Mouse (Mus musculus) adrenal gland, postnatal 25 days (tissue): ENCODE results near the gene 9530077C05Rik. TPM values are rescaled to one million over a fixed set of nuclear protein-coding genes. Genes with fewer than 3 reads are reported as not detected.
"Not testable (repeated sequence)": the region's sequence is repeated elsewhere in the genome, so short reads cannot be mapped to it uniquely, and the experiment has no call there.

ENCODE experiments used
- DNase-seq: peaks from one replicate; pipeline ENCODE4 v3.0.0; 2021; ENCODE audit warnings: mixed read lengths
- long read RNA-seq: library from polyadenylated mRNA; stranded (forward); transcript quantifications from one replicate; pipeline ENCODE4 v2.0.0, GENCODE M21; 2021
- total RNA-seq: library from RNA; stranded (reverse); gene quantifications from 2 replicates; pipeline ENCODE4 v1.2.3, GENCODE M21; 2021

The 9530077C05Rik gene
- total RNA-seq = 6.6 and 7.2 TPM in 2 replicates
- long read RNA-seq, partial matches to known transcripts = 1 of 13 reads
- long read RNA-seq, other reads (novel, unspliced or antisense) = 8 of 13 reads

GRCm38 (mm10) chr9:22411002-22411857, at the start of gene 9530077C05Rik:
9530077C05Rik (plus strand) TSS chr9:22411513.
- peak; percentile 92 for DNase-seq

- DNase-seq = no peak
These were observed 45.1 kb upstream of the 9530077C05Rik start for GRCm38 (mm10) chr9:22366221-22366620.

- peak; percentile 44 for DNase-seq
These were observed 44.7 kb upstream of the 9530077C05Rik start for GRCm38 (mm10) chr9:22366621-22367020.

- no peak for DNase-seq
These were observed 43.3 kb upstream of the 9530077C05Rik start for GRCm38 (mm10) chr9:22368030-22368429.

GRCm38 (mm10) chr9:22372760-22373159, 38.6 kb upstream of the 9530077C05Rik start:
- no peak for DNase-seq

GRCm38 (mm10) chr9:22376086-22376485, 35.2 kb upstream of the 9530077C05Rik start:
- no peak for DNase-seq

GRCm38 (mm10) chr9:22385890-22386289, 25.4 kb upstream of the 9530077C05Rik start:
- DNase-seq = no peak

- DNase-seq = no peak
These were observed 23.4 kb upstream of the 9530077C05Rik start for GRCm38 (mm10) chr9:22387901-22388300.

GRCm38 (mm10) chr9:22388401-22388980, 22.8 kb upstream of the 9530077C05Rik start:
- DNase-seq = peak; percentile 9

- DNase-seq = peak; percentile 98
These were observed 22.3 kb upstream of the 9530077C05Rik start, which contains the start of gene Anln for GRCm38 (mm10) chr9:22389021-22389476. Anln (minus strand) TSS chr9:22389188.

- no peak for DNase-seq
These were observed 21.5 kb upstream of the 9530077C05Rik start for GRCm38 (mm10) chr9:22389736-22390245.

GRCm38 (mm10) chr9:22390390-22390789, 20.9 kb upstream of the 9530077C05Rik start:
- DNase-seq = no peak

GRCm38 (mm10) chr9:22394725-22395124, 16.6 kb upstream of the 9530077C05Rik start:
- DNase-seq = no peak

GRCm38 (mm10) chr9:22399021-22399420, 12.3 kb upstream of the 9530077C05Rik start:
- DNase-seq = no peak

- no peak for DNase-seq
These were observed 9.3 kb upstream of the 9530077C05Rik start for GRCm38 (mm10) chr9:22402001-22402400.

GRCm38 (mm10) chr9:22402976-22403375, 8.3 kb upstream of the 9530077C05Rik start:
- DNase-seq = no peak

- DNase-seq = not testable (repeated sequence)
These were observed 7.8 kb upstream of the 9530077C05Rik start for GRCm38 (mm10) chr9:22403501-22403900.

- DNase-seq = no peak
These were observed 5.9 kb upstream of the 9530077C05Rik start for GRCm38 (mm10) chr9:22405414-22405813.

GRCm38 (mm10) chr9:22407633-22408032, 3.7 kb upstream of the 9530077C05Rik start:
- not testable (repeated sequence) for DNase-seq

- DNase-seq = not testable (repeated sequence)
These were observed 3.0 kb upstream of the 9530077C05Rik start for GRCm38 (mm10) chr9:22408344-22408743.

GRCm38 (mm10) chr9:22409501-22409900, 1.8 kb upstream of the 9530077C05Rik start:
- no peak for DNase-seq

- no peak for DNase-seq
These were observed 4.9 kb downstream of the 9530077C05Rik start for GRCm38 (mm10) chr9:22416187-22416586.

- DNase-seq = no peak
These were observed 6.2 kb downstream of the 9530077C05Rik start for GRCm38 (mm10) chr9:22417547-22417946.
